Mouse (Mus musculus): ENCODE data around the gene Mettl3. TPM values are rescaled to one million over a fixed set of nuclear protein-coding genes. Genes with fewer than 3 reads are reported as not detected.

Mettl3 gene
- polyA plus RNA-seq, 1 experiment from 2014 or later: 51.4 TPM

DNA sequence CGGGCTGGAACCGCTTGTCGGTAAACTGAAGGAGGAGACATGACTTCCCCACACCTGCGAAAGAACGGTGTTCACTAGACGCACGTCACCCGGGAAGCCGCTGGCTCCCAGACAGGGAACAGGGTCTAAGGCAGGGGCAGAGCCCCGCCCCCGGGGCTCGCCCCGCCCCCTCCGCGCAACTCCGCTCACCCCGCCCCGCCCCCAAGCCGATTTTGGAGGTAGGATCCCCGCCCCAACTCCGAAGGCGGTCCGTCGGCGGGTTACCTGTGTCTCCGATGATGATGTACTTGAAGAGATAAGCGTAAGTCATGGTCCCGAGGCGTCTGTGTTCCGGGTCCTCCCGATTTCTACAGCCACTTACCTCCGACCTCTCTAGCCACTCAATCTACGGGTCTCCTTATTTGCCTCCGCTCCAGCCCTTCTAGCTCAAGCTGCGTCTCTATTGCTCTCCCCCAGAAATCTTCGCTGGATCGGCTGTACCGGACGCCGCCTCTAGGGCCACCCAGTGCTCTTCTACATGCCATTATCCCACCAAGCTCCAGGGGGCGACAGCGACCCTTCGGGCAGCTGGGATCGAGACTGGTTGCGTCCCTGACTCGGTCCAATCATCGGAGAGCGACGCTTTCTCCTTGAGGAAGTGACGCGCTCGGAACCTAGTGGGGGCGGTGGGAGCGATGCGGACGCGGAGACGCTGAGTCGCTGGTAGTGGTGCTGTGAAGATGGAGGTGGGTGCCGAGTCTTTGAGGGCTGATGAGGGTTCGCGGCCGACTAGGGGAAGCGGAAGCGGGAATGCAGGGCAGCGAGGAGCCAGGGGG is 25.8 kb downstream of the Mettl3 start, which contains the start of the genes Tox4 and Rab2b:
Tox4 (plus strand) TSS at position 215 of the 815 bp plus-strand sequence.
Rab2b (minus strand) TSS at position 614 of the 815 bp plus-strand sequence.
- Histone ChIP-seq H3K4me2 (replicated peaks) (peak within 1 kb of the TSS; percentile 63), H3K27me3 (no peaks in the 10 kb centered on the region), H3K9me3 (no peaks in the 10 kb centered on the region), H3K36me3 (peaks cover 13% of the 10 kb centered on the region), H3K4me1 (peaks cover 17% of the 10 kb centered on the region), H3K4me3 (peak within 1 kb of the TSS; percentile 55), H3K27ac (replicated peaks) (peak within 1 kb of the TSS; percentile 86), H3K9ac (replicated peaks) (peak within 1 kb of the TSS; percentile 74)
- WGBS: under 1% methylated on average over 54 of the region's 66 CpGs
- peak; percentile 98 for ATAC-seq (replicated peaks)

DNA sequence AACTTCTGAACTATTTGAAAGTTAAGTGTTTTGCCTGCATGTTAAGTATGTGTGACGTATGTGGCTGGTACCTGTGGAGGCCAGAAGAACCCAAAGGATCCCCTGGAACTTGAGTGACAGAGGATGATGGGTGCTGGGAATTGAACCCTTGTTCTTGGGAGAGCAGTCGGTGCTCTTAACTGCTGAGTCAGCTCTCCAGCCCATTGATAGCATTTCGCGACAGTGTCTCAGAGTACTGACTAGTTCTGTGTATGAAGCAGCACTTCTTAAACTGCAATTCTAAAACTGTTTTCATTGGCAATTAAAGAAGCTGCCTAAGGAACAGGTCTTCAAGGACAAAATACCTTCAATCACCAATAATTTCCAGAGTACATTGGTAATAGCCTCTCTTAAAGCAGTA is 27.7 kb downstream of the Mettl3 start:
- Histone ChIP-seq H3K9me3 (no peaks in the 10 kb centered on the region), H3K4me1 (peaks cover 17% of the 10 kb centered on the region), H3K9ac (replicated peaks) (no peak overlapping the region), H3K4me2 (replicated peaks) (no peak overlapping the region), H3K4me3 (no peak overlapping the region), H3K27ac (replicated peaks) (no peak overlapping the region), H3K27me3 (no peaks in the 10 kb centered on the region), H3K36me3 (peaks cover 14% of the 10 kb centered on the region)
- no peak for ATAC-seq (replicated peaks)
- 92% methylated on average over 4 of the region's 4 CpGs for WGBS

DNA sequence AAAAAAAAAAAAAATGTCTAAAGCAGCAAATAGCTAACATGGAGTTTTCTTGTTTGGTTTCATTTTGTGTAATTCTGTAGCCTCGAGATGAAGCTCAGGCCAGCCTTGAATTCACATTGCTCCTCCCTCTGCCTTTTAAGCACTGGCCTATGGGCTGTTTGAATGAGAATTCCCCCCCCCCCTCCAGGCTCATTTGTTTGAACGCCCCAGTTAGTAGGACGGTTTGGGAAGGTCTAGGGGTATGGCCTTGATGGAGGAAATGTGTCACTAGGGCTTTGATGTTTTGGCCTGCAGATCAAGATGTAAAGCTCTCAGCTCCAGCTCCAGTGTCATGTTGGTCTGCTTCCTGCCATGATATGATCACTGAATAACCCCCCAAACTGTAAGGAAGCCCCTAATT is 32.1 kb downstream of the Mettl3 start:
- no peak overlapping the region for H3K4me2 ChIP-seq (replicated peaks)
- no peaks in the 10 kb centered on the region for H3K4me1 ChIP-seq
- peaks cover 30% of the 10 kb centered on the region for H3K36me3 ChIP-seq
- no peak overlapping the region for H3K9ac ChIP-seq (replicated peaks)
- H3K27ac ChIP-seq (replicated peaks): no peak overlapping the region
- no peaks in the 10 kb centered on the region for H3K27me3 ChIP-seq
- no peaks in the 10 kb centered on the region for H3K9me3 ChIP-seq
- no peak overlapping the region for H3K4me3 ChIP-seq
- 72% methylated on average over 3 of the region's 3 CpGs for WGBS
- ATAC-seq (replicated peaks): no peak

DNA sequence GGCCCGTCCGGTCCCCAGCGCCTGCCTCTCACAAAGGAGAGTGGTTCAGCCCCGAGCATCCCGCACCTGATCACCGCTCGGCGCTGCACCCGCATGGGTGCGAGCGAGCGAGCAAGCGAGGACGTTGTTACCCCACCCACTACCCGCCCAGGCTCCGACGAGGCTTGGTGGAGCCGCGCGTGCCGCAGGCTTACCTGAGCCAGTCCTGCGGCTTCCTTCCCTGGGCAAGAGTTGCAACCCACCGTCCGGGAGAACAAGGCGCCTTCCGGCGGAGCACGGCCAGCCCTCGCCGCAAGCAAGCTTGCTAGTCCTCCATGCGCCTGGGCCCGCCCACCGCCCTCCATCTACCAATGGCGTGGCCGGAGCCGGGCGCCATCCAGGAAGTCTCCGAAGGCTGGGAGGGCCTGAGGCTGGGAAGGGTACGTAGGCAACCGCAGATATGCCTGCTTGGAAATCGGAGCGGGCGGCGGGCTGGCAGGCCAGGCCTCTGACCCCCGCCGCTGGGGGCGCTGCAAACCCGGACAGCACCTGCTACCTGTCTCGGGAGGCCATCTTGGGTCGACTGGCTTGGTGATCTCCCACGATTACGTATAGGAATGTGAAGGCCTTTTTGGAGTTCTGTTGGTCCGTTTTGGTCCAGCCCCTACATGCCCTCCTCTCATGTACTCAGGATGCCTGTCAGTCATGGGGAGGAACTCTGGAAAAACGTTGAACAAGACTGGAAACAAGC is 47.3 kb downstream of the Mettl3 start, which contains the start of gene Chd8:
Chd8 (minus strand) TSS at position 297 of the 730 bp plus-strand sequence.
- Histone ChIP-seq H3K4me1 (peaks cover 23% of the 10 kb centered on the region), H3K9ac (replicated peaks) (peak within 1 kb of the TSS; percentile 85), H3K36me3 (peaks cover 8% of the 10 kb centered on the region; the same call in 1 of the 2 replicates), H3K27me3 (no peaks in the 10 kb centered on the region), H3K27ac (replicated peaks) (peak within 1 kb of the TSS; percentile 93), H3K4me3 (peak within 1 kb of the TSS; percentile 68), H3K9me3 (no peaks in the 10 kb centered on the region), H3K4me2 (replicated peaks) (peak within 1 kb of the TSS; percentile 51)
- peak; percentile 100 for ATAC-seq (replicated peaks)
- under 1% methylated on average over 54 of the region's 54 CpGs for WGBS

DNA sequence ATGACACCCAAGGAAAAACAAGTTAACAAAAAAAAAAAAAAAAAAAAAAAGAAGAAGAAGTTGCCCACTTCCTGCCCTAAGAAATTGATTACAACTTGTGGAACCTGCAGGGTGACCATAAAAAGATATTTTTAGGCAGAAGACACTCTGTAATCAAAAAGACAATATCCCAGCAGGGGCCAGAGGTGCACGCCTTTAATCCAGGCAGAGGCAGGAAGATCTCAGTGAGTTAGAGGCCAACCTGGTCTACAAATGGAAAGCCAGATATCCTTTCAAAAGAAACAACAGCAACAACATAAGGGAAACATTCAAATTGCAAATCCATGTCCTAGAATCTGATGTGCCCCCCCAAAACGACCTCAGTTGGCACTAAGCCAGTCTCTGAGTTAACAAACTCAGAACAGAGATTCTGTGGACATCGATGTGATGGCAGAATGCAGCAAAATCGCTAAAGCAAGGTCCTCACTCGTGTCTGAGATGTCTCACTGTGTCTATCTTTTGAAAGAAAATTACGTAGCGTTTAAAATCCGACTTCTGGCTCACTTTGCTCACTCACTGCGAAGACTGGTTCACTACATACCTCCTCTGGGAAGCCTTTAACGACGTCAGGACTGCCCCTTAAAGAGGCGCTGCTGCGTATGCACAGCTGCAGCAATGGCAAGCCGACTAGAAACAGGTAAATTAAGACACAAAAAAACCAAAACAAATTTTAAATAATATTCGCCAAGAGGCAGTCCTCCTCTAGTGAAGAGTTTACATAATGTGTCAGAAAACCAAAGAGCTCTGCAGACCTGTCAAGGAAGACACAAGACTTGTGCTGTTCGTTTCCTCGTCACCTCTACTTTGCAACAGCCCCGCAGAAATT is 48.4 kb downstream of the Mettl3 start:
- 7% methylated on average over 18 of the region's 18 CpGs for WGBS
- ATAC-seq (replicated peaks): no peak
- peak overlapping the region; percentile 85 for H3K9ac ChIP-seq (replicated peaks)
- peak overlapping the region; percentile 93 for H3K27ac ChIP-seq (replicated peaks)
- peaks cover 23% of the 10 kb centered on the region for H3K4me1 ChIP-seq
- no peaks in the 10 kb centered on the region for H3K9me3 ChIP-seq
- H3K27me3 ChIP-seq: no peaks in the 10 kb centered on the region
- H3K4me2 ChIP-seq (replicated peaks): peak overlapping the region; percentile 51
- H3K36me3 ChIP-seq: peaks cover 4% of the 10 kb centered on the region; the same call in 1 of the 2 replicates
- peak overlapping the region; percentile 68 for H3K4me3 ChIP-seq

DNA sequence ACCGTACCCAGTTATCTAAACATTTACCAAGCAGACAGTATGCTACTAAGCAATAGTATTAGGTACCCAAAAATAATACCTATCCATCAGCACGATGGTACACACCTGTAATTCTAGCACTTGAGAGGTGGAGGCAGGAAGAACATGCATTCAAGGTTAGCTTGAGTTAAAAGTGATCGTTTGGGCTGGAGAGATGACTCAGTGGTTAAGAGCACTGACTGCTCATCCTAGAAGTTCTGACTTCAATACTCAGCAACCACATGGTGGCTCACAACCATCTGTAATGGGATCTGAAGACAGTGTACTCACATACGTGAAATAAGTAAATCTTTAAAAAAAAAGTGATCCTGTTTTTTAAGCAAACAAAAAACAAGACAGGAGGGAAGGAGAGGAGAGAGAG is 58.8 kb downstream of the Mettl3 start:
- no peaks in the 10 kb centered on the region for H3K9me3 ChIP-seq
- ATAC-seq (replicated peaks): no peak
- WGBS: 83% methylated on average over 4 of the region's 4 CpGs
- H3K9ac ChIP-seq (replicated peaks): no peak overlapping the region
- no peaks in the 10 kb centered on the region for H3K27me3 ChIP-seq
- H3K36me3 ChIP-seq: peaks cover 3% of the 10 kb centered on the region; the same call in 1 of the 2 replicates
- peaks cover 24% of the 10 kb centered on the region for H3K4me1 ChIP-seq
- no peak overlapping the region for H3K4me2 ChIP-seq (replicated peaks)
- H3K27ac ChIP-seq (replicated peaks): no peak overlapping the region
- no peak overlapping the region for H3K4me3 ChIP-seq

Other genes with a start within 250 kb of the Mettl3 start
- 710 and 729 TPM in 2 replicates for gene Hnrnpc, start 201.1 kb downstream of the Mettl3 start, polyA plus RNA-seq (2015; fragmentation: Nextera tagmentation; extraction: Ambion mirVana)
- 61.9 and 71.1 TPM in 2 replicates for gene Rpgrip1, start 194.4 kb downstream of the Mettl3 start, polyA plus RNA-seq (2015; fragmentation: Nextera tagmentation; extraction: Ambion mirVana)
- 56.1 and 58.9 TPM in 2 replicates for gene Supt16, start 107.7 kb downstream of the Mettl3 start, polyA plus RNA-seq (2015; fragmentation: Nextera tagmentation; extraction: Ambion mirVana)
- 39.7 and 47.9 TPM in 2 replicates for gene Chd8, start 47.3 kb downstream of the Mettl3 start, polyA plus RNA-seq (2015; fragmentation: Nextera tagmentation; extraction: Ambion mirVana)
- gene Tox4, start 26.0 kb downstream of the Mettl3 start, polyA plus RNA-seq (2015; fragmentation: Nextera tagmentation; extraction: Ambion mirVana): 59.5 and 62.9 TPM in 2 replicates
- gene Rab2b, start 25.6 kb downstream of the Mettl3 start, polyA plus RNA-seq (2015; fragmentation: Nextera tagmentation; extraction: Ambion mirVana): 44.4 and 44.8 TPM in 2 replicates
- gene Sall2, start 23.6 kb upstream of the Mettl3 start, polyA plus RNA-seq (2015; fragmentation: Nextera tagmentation; extraction: Ambion mirVana): 29.6 and 31.7 TPM in 2 replicates
- not detected in 2 replicates for gene Olfr1513, start 51.3 kb upstream of the Mettl3 start, polyA plus RNA-seq (2015; fragmentation: Nextera tagmentation; extraction: Ambion mirVana)
- not detected in 2 replicates for gene Olfr1512, start 74.0 kb upstream of the Mettl3 start, polyA plus RNA-seq (2015; fragmentation: Nextera tagmentation; extraction: Ambion mirVana)
- gene Olfr1511, start 92.3 kb upstream of the Mettl3 start, polyA plus RNA-seq (2015; fragmentation: Nextera tagmentation; extraction: Ambion mirVana): not detected in 2 replicates
- gene Olfr1510, start 109.2 kb upstream of the Mettl3 start, polyA plus RNA-seq (2015; fragmentation: Nextera tagmentation; extraction: Ambion mirVana): not detected in 2 replicates
- not detected in 2 replicates for gene Olfr1509, start 137.9 kb upstream of the Mettl3 start, polyA plus RNA-seq (2015; fragmentation: Nextera tagmentation; extraction: Ambion mirVana)
- not detected in 2 replicates for gene Olfr1508, start 162.4 kb upstream of the Mettl3 start, polyA plus RNA-seq (2015; fragmentation: Nextera tagmentation; extraction: Ambion mirVana)
- gene Olfr1507, start 190.6 kb upstream of the Mettl3 start, polyA plus RNA-seq (2015; fragmentation: Nextera tagmentation; extraction: Ambion mirVana): not detected in 2 replicates